Mouse (Mus musculus) monocyte, adult 5-6 weeks (primary cell): ENCODE results near the gene Pex19. TPM values are rescaled to one million over a fixed set of nuclear protein-coding genes. Genes with fewer than 3 reads are reported as not detected.

Experiments
- ATAC-seq: fragments of 153-309, 156-312 bp; replicated peaks from 2 replicates; pipeline ENCODE4 v1.8.0; 2017; ENCODE audit warnings: mild to moderate bottlenecking; ENCODE audit not compliant: low TSS enrichment, insufficient number of reproducible peaks, severe bottlenecking, poor library complexity, low FRiP score
- total RNA-seq: library from RNA; stranded (forward); fragments of 200-1000, 200-491, 200-594 nt; gene quantifications from 3 replicates; pipeline ENCODE4 v1.2.3, GENCODE M21; 2017

Gene Pex19
- total RNA-seq, 1 experiment from 2014 or later = 57.3 TPM

- no peak for ATAC-seq
Measured at GRCm38 (mm10) chr1:172129108-172129507, 2.6 kb downstream of the Pex19 start.

GRCm38 (mm10) chr1:172129780-172130179 is 3.2 kb downstream of the Pex19 start:
- no peak for ATAC-seq

- ATAC-seq = no peak
Measured at GRCm38 (mm10) chr1:172132319-172132718, 5.8 kb downstream of the Pex19 start.

GRCm38 (mm10) chr1:172133535-172133934 is 7.0 kb downstream of the Pex19 start:
- no peak for ATAC-seq

GRCm38 (mm10) chr1:172134072-172134471 is 7.5 kb downstream of the Pex19 start:
- ATAC-seq = no peak

- no peak for ATAC-seq
Measured at GRCm38 (mm10) chr1:172140160-172140559, 13.6 kb downstream of the Pex19 start.

GRCm38 (mm10) chr1:172140825-172141224 is 14.3 kb downstream of the Pex19 start:
- ATAC-seq = no peak

- no peak for ATAC-seq
Measured at GRCm38 (mm10) chr1:172141529-172141928, 15.0 kb downstream of the Pex19 start.

- ATAC-seq = peak; percentile 65; the same call in 1 of the 2 replicates
Measured at GRCm38 (mm10) chr1:172143570-172143969, 17.0 kb downstream of the Pex19 start.

- ATAC-seq = peak; percentile 93
Measured at GRCm38 (mm10) chr1:172147835-172148278, 21.3 kb downstream of the Pex19 start, which contains the start of gene Dcaf8. Gene Dcaf8, plus strand, starts transcription at chr1:172148084.

GRCm38 (mm10) chr1:172148279-172148954 is 21.9 kb downstream of the Pex19 start:
- peak; percentile 48 for ATAC-seq

- ATAC-seq = no peak
Measured at GRCm38 (mm10) chr1:172148955-172149815, 22.6 kb downstream of the Pex19 start.

GRCm38 (mm10) chr1:172154536-172154935 is 28.0 kb downstream of the Pex19 start:
- ATAC-seq = no peak

GRCm38 (mm10) chr1:172155518-172155917 is 29.0 kb downstream of the Pex19 start:
- no peak for ATAC-seq

- no peak for ATAC-seq
Measured at GRCm38 (mm10) chr1:172159970-172160369, 33.4 kb downstream of the Pex19 start.

GRCm38 (mm10) chr1:172160508-172160907 is 34.0 kb downstream of the Pex19 start:
- ATAC-seq = no peak

- ATAC-seq = peak; percentile 47; the same call in 1 of the 2 replicates
Measured at GRCm38 (mm10) chr1:172162009-172162408, 35.5 kb downstream of the Pex19 start.

- ATAC-seq = no peak
Measured at GRCm38 (mm10) chr1:172162959-172163358, 36.4 kb downstream of the Pex19 start.

- no peak for ATAC-seq
Measured at GRCm38 (mm10) chr1:172167911-172168310, 41.4 kb downstream of the Pex19 start.

GRCm38 (mm10) chr1:172169809-172170208 is 43.3 kb downstream of the Pex19 start:
- ATAC-seq = no peak
